Mouse (Mus musculus): Measurements from ENCODE around the gene Fbxw25. TPM values are rescaled to one million over a fixed set of nuclear protein-coding genes. Genes with fewer than 3 reads are reported as not detected.
"Not testable (repeated sequence)": the region's sequence is repeated elsewhere in the genome, so short reads cannot be mapped to it uniquely, and the experiment has no call there.

The Fbxw25 gene
- not detected for total RNA-seq (2021)
- long read RNA-seq, experiment 1: 0 reads
- long read RNA-seq, experiment 2: 0 reads

- H3K4me3 ChIP-seq; H3K27ac ChIP-seq; DNase-seq (ENCODE audit: extremely low spot score in 1 of 2, low spot score in 2 of 2); intact Hi-C loops (cut with DNase I): not testable (repeated sequence)
These were observed at the start of gene Fbxw25 for GRCm38 (mm10) chr9:109664552-109664951. Fbxw25 (minus strand) TSS chr9:109664652.

GRCm38 (mm10) chr9:109702600-109702999, 38.1 kb upstream of the Fbxw25 start, which contains the start of gene Fbxw18:
Fbxw18 (minus strand) TSS chr9:109702700.
- H3K27ac ChIP-seq; DNase-seq (ENCODE audit: extremely low spot score in 1 of 2, low spot score in 2 of 2); H3K4me3 ChIP-seq; intact Hi-C loops (cut with DNase I): not testable (repeated sequence)

DNA sequence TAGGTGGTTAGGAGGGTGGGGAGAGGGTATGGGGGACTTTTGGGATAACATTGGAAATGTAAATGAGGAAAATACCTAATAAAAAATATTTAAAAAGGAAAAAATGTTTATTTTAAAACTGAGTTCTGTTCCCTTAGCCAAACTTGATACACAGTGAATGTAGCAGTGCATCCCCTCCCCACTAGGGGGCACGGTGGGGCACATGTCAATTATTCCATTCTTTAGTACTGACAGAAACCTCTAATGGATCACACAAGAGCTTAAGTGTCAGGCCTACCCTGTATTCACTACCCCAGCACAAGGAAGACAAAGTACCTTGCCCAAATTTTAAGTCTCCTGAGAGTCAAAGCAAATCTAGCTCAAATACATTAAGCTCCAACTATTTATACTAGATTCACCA, 20.8 kb upstream of the Fbxw25 start:
- no peak overlapping the region for H3K4me3 ChIP-seq
- H3K27ac ChIP-seq: no peak overlapping the region
- peak; percentile 54 for TF ChIP-seq CTCF (IDR thresholded peaks at IDR 0.05)
- intact Hi-C loops (cut with DNase I): no loop called here
- no peak for DNase-seq (ENCODE audit: extremely low spot score in 1 of 2, low spot score in 2 of 2)

GRCm38 (mm10) chr9:109625957-109626356, 38.5 kb downstream of the Fbxw25 start, which contains the start of gene Fbxw24:
Fbxw24 (minus strand) TSS chr9:109626057.
- DNase-seq (ENCODE audit: extremely low spot score in 1 of 2, low spot score in 2 of 2); H3K27ac ChIP-seq; H3K4me3 ChIP-seq; intact Hi-C loops (cut with DNase I): not testable (repeated sequence)

DNA sequence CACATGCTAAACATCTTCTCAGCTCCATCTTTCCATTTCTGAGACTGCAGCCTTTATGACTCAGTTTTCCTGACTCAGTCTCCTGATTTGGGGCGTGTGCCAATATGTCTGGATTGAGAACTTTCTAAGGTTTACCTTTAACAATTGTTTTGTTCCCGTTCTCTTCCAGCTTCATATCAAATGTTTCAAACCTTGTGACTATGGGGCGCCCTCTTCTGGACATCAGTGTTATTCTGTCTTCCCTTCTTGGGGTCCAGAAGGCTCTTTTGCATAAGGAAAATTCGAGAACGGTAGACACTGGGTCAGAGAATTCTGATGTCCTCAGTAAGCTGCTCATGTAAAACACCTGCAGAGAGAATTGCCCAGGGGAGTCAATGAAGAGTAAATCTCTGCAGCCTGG, 57.6 kb downstream of the Fbxw25 start:
- H3K27ac ChIP-seq, H3K4me3 ChIP-seq: not testable (repeated sequence)
- peak; percentile 52 for TF ChIP-seq CTCF (IDR thresholded peaks at IDR 0.05)
- intact Hi-C loops (cut with DNase I): loop anchor here (5.0 to 10.0 kb wide), 2 partner anchors 520 to 602 kb away; no protein-coding TSS in a partner anchor
- DNase-seq (ENCODE audit: extremely low spot score in 1 of 2, low spot score in 2 of 2): peak; percentile 7 to 25

DNA sequence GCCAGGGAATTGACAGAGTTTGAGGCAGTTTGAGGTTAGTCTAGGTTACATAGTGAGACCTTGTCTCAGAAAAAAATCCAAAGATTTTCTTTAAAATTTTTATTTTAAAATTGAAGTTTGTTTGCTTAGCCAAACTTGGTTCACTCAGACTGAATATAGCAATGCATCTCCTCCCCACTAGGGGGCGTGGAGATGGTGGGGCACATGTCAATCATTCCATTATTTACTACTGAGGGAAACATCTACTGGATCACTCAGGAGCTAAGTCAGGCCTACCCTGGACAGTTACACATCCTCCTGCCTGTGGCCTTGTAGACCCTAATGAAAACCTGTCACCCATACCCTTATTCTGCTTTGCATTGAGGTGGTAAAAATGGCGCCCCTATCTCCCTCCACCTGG, 62.3 kb downstream of the Fbxw25 start:
- intact Hi-C loops (cut with DNase I): loop anchor here (10.0 kb wide), 1 partner anchor 597 kb away; no protein-coding TSS in a partner anchor
- DNase-seq (ENCODE audit: extremely low spot score in 1 of 2, low spot score in 2 of 2); H3K27ac ChIP-seq; H3K4me3 ChIP-seq: not testable (repeated sequence)
- TF ChIP-seq CTCF (IDR thresholded peaks at IDR 0.05): peak; percentile 9

GRCm38 (mm10) chr9:109597226-109597625, 67.2 kb downstream of the Fbxw25 start:
- Histone ChIP-seq H3K27ac (no peak overlapping the region), H3K4me3 (no peak overlapping the region)
- no peak for TF ChIP-seq CTCF (IDR thresholded peaks at IDR 0.05)
- intact Hi-C loops (cut with DNase I): no loop called here
- no peak for DNase-seq (ENCODE audit: extremely low spot score in 1 of 2, low spot score in 2 of 2)

Other genes starting within 250 kb of the Fbxw25 start
- not detected for gene Fbxw16, start 215.5 kb downstream of the Fbxw25 start, total RNA-seq (2021)
- not detected for gene Fbxw19, start 168.8 kb downstream of the Fbxw25 start, total RNA-seq (2021)
- not detected for gene Fbxw15, start 96.4 kb downstream of the Fbxw25 start, total RNA-seq (2021)
- gene Fbxw24, start 38.6 kb downstream of the Fbxw25 start, total RNA-seq (2021): not detected
- gene Fbxw18, start 38.0 kb upstream of the Fbxw25 start, total RNA-seq (2021): not detected
- gene Fbxw26, start 81.4 kb upstream of the Fbxw25 start, total RNA-seq (2021): not detected
- not detected for gene Fbxw27, start 126.0 kb upstream of the Fbxw25 start, total RNA-seq (2021)
- gene Spink8, start 147.6 kb upstream of the Fbxw25 start, total RNA-seq (2021): 1 to 10 TPM; 2.6 to 3.4 TPM
- 10 to 100 TPM; 10.6 to 11.2 TPM for gene Nme6, start 168.1 kb upstream of the Fbxw25 start, total RNA-seq (2021)
- not detected for gene Camp, start 185.0 kb upstream of the Fbxw25 start, total RNA-seq (2021)
- gene Cdc25a, start 210.9 kb upstream of the Fbxw25 start, total RNA-seq (2021): 1 to 10 TPM; 5.5 to 6.9 TPM